Mouse (Mus musculus): ENCODE results near the gene Caskin1. TPM values are rescaled to one million over a fixed set of nuclear protein-coding genes. Genes with fewer than 3 reads are reported as not detected.

Gene Caskin1
- polyA plus RNA-seq, 1 experiment from 2014 or later = 2.3 TPM

- Histone ChIP-seq H3K9ac (peak overlapping the region; percentile 61; the same call in 1 of the 2 replicates), H3K4me2 (peak overlapping the region; percentile 82), H3K36me3 (peaks cover 24% of the 10 kb centered on the region), H3K9me3 (replicated peaks) (no peaks in the 10 kb centered on the region), H3K4me1 (peaks cover 67% of the 10 kb centered on the region), H3K4me3 (replicated peaks) (peak overlapping the region; percentile 75), H3K27me3 (no peaks in the 10 kb centered on the region), H3K27ac (peak overlapping the region; percentile 83)
- 26% methylated on average over 8 of the region's 8 CpGs for WGBS
- no peak for ATAC-seq (replicated peaks; ENCODE audit: low FRiP score)
Observed at GRCm38 (mm10) chr17:24530361-24531050, 42.1 kb downstream of the Caskin1 start.

- no peaks in the 10 kb centered on the region for H3K27me3 ChIP-seq
- H3K4me3 ChIP-seq (replicated peaks) = no peak overlapping the region
- no peaks in the 10 kb centered on the region for H3K9me3 ChIP-seq (replicated peaks)
- H3K9ac ChIP-seq = peak overlapping the region; percentile 19; the same call in 1 of the 2 replicates
- H3K27ac ChIP-seq = 0 out of 2 replicates have a peak overlapping the region, but pooled peaks have one; percentile 83
- peaks cover 24% of the 10 kb centered on the region for H3K36me3 ChIP-seq
- WGBS = 61% methylated on average over 3 of the region's 3 CpGs
- peaks cover 62% of the 10 kb centered on the region for H3K4me1 ChIP-seq
- no peak for ATAC-seq (replicated peaks; ENCODE audit: low FRiP score)
- H3K4me2 ChIP-seq = 0 out of 2 replicates have a peak overlapping the region, but pooled peaks have one; percentile 82
Observed at GRCm38 (mm10) chr17:24531064-24531463, 42.7 kb downstream of the Caskin1 start.

GRCm38 (mm10) chr17:24532045-24532444 lies 43.6 kb downstream of the Caskin1 start:
- H3K4me1 ChIP-seq = peaks cover 52% of the 10 kb centered on the region
- H3K4me3 ChIP-seq (replicated peaks) = no peak overlapping the region
- no peak overlapping the region for H3K27ac ChIP-seq
- 64% methylated on average over 7 of the region's 7 CpGs for WGBS
- H3K9ac ChIP-seq = peak overlapping the region; percentile 48; the same call in 1 of the 2 replicates
- H3K36me3 ChIP-seq = peaks cover 24% of the 10 kb centered on the region
- no peaks in the 10 kb centered on the region for H3K9me3 ChIP-seq (replicated peaks)
- no peak overlapping the region for H3K4me2 ChIP-seq
- no peaks in the 10 kb centered on the region for H3K27me3 ChIP-seq
- no peak for ATAC-seq (replicated peaks; ENCODE audit: low FRiP score)

GRCm38 (mm10) chr17:24533099-24533992 lies 44.9 kb downstream of the Caskin1 start:
- peak; percentile 77 for ATAC-seq (replicated peaks; ENCODE audit: low FRiP score)
- no peaks in the 10 kb centered on the region for H3K9me3 ChIP-seq (replicated peaks)
- 0 out of 2 replicates have a peak overlapping the region, but pooled peaks have one; percentile 10 for H3K27ac ChIP-seq
- 8% methylated on average over 53 of the region's 53 CpGs for WGBS
- peaks cover 24% of the 10 kb centered on the region for H3K36me3 ChIP-seq
- H3K27me3 ChIP-seq = no peaks in the 10 kb centered on the region
- peak overlapping the region; percentile 46 for H3K4me3 ChIP-seq (replicated peaks)
- peaks cover 54% of the 10 kb centered on the region for H3K4me1 ChIP-seq
- H3K9ac ChIP-seq = peak overlapping the region; percentile 48
- H3K4me2 ChIP-seq = peak overlapping the region; percentile 79

GRCm38 (mm10) chr17:24534160-24534718 lies 45.8 kb downstream of the Caskin1 start, which contains the start of gene Rab26:
Gene Rab26 (minus strand): TSS chr17:24534210.
- peak within 1 kb of the TSS; percentile 79 for H3K4me2 ChIP-seq
- H3K27ac ChIP-seq = 0 out of 2 replicates have a peak within 1 kb of the TSS, but pooled peaks have one; percentile 10
- 88% methylated on average over 8 of the region's 8 CpGs for WGBS
- H3K9me3 ChIP-seq (replicated peaks) = no peaks in the 10 kb centered on the region
- H3K36me3 ChIP-seq = peaks cover 23% of the 10 kb centered on the region
- H3K27me3 ChIP-seq = no peaks in the 10 kb centered on the region
- peaks cover 48% of the 10 kb centered on the region for H3K4me1 ChIP-seq
- H3K9ac ChIP-seq = peak within 1 kb of the TSS; percentile 48
- peak within 1 kb of the TSS; percentile 46 for H3K4me3 ChIP-seq (replicated peaks)
- ATAC-seq (replicated peaks; ENCODE audit: low FRiP score) = no peak

GRCm38 (mm10) chr17:24535300-24535699 lies 46.9 kb downstream of the Caskin1 start:
- WGBS = 39% methylated on average over 5 of the region's 5 CpGs
- Histone ChIP-seq H3K4me1 (peaks cover 37% of the 10 kb centered on the region), H3K4me2 (no peak overlapping the region), H3K9ac (no peak overlapping the region), H3K27me3 (no peaks in the 10 kb centered on the region), H3K27ac (0 out of 2 replicates have a peak overlapping the region, but pooled peaks have one; percentile 3), H3K36me3 (peaks cover 12% of the 10 kb centered on the region), H3K9me3 (replicated peaks) (no peaks in the 10 kb centered on the region), H3K4me3 (replicated peaks) (no peak overlapping the region)
- no peak for ATAC-seq (replicated peaks; ENCODE audit: low FRiP score)

GRCm38 (mm10) chr17:24537536-24537935 lies 49.1 kb downstream of the Caskin1 start:
- Histone ChIP-seq H3K4me3 (replicated peaks) (no peak overlapping the region), H3K27ac (no peak overlapping the region), H3K4me1 (peaks cover 16% of the 10 kb centered on the region), H3K4me2 (no peak overlapping the region), H3K9ac (no peak overlapping the region), H3K9me3 (replicated peaks) (no peaks in the 10 kb centered on the region), H3K36me3 (no peaks in the 10 kb centered on the region), H3K27me3 (no peaks in the 10 kb centered on the region)
- ATAC-seq (replicated peaks; ENCODE audit: low FRiP score) = no peak
- 37% methylated on average over 3 of the region's 3 CpGs for WGBS

- H3K36me3 ChIP-seq = no peaks in the 10 kb centered on the region
- ATAC-seq (replicated peaks; ENCODE audit: low FRiP score) = no peak
- no peak overlapping the region for H3K4me2 ChIP-seq
- H3K4me1 ChIP-seq = 0 out of 2 replicates have a peak, but pooled peaks cover 4% of the 10 kb centered on the region
- H3K9me3 ChIP-seq (replicated peaks) = no peaks in the 10 kb centered on the region
- 64% methylated on average over 8 of the region's 8 CpGs for WGBS
- no peaks in the 10 kb centered on the region for H3K27me3 ChIP-seq
- no peak overlapping the region for H3K27ac ChIP-seq
- H3K9ac ChIP-seq = no peak overlapping the region
- no peak overlapping the region for H3K4me3 ChIP-seq (replicated peaks)
Observed at GRCm38 (mm10) chr17:24538950-24539349, 50.5 kb downstream of the Caskin1 start.

- H3K4me1 ChIP-seq = peaks cover 9% of the 10 kb centered on the region
- ATAC-seq (replicated peaks; ENCODE audit: low FRiP score) = no peak
- no peak overlapping the region for H3K4me2 ChIP-seq
- WGBS = 16% methylated on average over 3 of the region's 3 CpGs
- no peak overlapping the region for H3K9ac ChIP-seq
- H3K27me3 ChIP-seq = peaks cover 4% of the 10 kb centered on the region; the same call in 1 of the 2 replicates
- no peaks in the 10 kb centered on the region for H3K36me3 ChIP-seq
- H3K4me3 ChIP-seq (replicated peaks) = no peak overlapping the region
- no peaks in the 10 kb centered on the region for H3K9me3 ChIP-seq (replicated peaks)
- no peak overlapping the region for H3K27ac ChIP-seq
Observed at GRCm38 (mm10) chr17:24540375-24540774, 52.0 kb downstream of the Caskin1 start.

- Histone ChIP-seq H3K36me3 (no peaks in the 10 kb centered on the region), H3K4me3 (replicated peaks) (no peak overlapping the region; the same call in 1 of the 2 replicates), H3K9ac (no peak overlapping the region), H3K4me2 (peak overlapping the region; percentile 47), H3K9me3 (replicated peaks) (no peaks in the 10 kb centered on the region), H3K4me1 (peaks cover 18% of the 10 kb centered on the region), H3K27me3 (peaks cover 4% of the 10 kb centered on the region; the same call in 1 of the 2 replicates), H3K27ac (no peak overlapping the region)
- 17% methylated on average over 12 of the region's 12 CpGs for WGBS
- ATAC-seq (replicated peaks; ENCODE audit: low FRiP score) = no peak
Observed at GRCm38 (mm10) chr17:24544613-24545012, 56.2 kb downstream of the Caskin1 start.

GRCm38 (mm10) chr17:24545247-24545646 lies 56.8 kb downstream of the Caskin1 start:
- Histone ChIP-seq H3K4me1 (peaks cover 18% of the 10 kb centered on the region), H3K27ac (no peak overlapping the region), H3K4me2 (no peak overlapping the region), H3K9me3 (replicated peaks) (no peaks in the 10 kb centered on the region), H3K9ac (no peak overlapping the region), H3K36me3 (no peaks in the 10 kb centered on the region), H3K4me3 (replicated peaks) (no peak overlapping the region), H3K27me3 (peaks cover 4% of the 10 kb centered on the region; the same call in 1 of the 2 replicates)
- WGBS = 81% methylated on average over 2 of the region's 2 CpGs
- ATAC-seq (replicated peaks; ENCODE audit: low FRiP score) = no peak
